Mouse (Mus musculus): ENCODE data around the gene Zfp362.

- TF ChIP-seq CTCF (IDR thresholded peaks at IDR 0.05; ENCODE audit: low read depth) = no peak
- TF ChIP-seq EP300 (IDR thresholded peaks at IDR 0.05; ENCODE audit: low read depth) = no peak
These were observed 18.3 kb upstream of the Zfp362 start for GRCm38 (mm10) chr4:128824131-128824530.
